Mouse (Mus musculus) right cerebral cortex, postnatal 4 days (tissue): ENCODE measurements around the gene Rgma.
A peak's percentile ranks its signal among the peaks of the same experiment; 100 is the strongest.

Experiments
- DNase-seq: peaks from one replicate; pipeline ENCODE4 v3.0.0-alpha.2; 2022

Rgma gene

DNA sequence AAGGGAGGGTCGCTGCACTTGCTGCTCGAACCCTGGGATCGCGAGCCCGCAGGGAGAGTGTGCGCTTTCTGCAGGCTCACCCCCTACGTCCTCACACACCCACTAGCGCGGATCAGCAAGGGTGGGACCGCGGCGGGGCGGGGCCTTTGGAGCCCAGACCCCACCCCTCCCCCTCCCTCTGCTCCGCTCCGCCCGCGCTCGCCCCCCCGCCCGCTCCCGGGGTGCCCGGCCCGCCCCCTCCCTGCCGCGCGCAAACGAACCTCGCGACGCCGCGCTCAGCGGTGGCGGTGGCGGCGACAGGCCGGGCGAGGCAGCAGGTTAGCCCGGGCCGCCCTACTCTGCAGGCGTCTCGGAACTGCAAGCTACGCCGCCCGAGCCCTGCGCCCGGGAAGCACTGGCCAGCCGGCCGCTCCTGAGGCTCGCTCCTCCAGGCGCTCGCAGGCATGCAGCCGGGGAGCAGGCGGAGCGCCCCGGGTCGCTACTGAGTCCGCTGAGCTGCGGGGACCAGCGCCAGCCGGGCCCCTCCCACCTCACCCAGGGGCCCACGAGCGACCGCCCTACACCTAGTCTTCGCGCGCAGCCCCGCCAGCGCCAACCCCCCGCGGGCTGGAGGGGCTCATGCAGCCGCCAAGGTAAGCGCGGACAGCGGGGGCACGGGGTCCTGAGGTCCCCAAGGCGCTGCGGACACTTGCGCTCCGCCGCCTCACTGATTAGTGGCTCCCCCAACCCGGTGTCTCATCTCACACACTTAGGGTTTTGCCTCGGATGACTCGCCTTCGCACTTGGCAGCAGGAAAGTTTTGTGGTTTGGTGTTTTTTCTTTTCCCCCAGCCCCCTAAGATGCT is at the start of gene Rgma:
Rgma (plus strand) TSS at position 253 of the 844 bp plus-strand sequence.
- DNase-seq: peak; percentile 76

DNA sequence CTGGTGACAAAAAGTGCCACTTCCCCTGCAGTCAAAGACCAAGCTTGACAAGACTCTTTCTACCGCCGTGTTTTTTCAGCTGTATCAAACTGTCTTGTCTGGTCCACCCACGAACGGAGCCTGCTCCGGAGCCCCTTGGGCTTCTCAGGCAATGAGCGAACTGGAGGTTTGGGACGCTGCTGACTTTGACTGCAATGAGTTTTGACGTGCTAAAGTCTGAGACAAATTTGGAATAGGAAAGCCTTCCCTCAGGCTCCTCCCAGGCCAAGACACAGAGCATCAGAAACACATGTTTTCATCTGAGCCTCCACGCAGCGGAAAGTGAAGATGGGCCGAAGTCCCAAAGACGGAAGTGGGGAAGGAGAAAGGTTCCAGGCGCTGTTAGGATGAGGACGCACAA is 49.1 kb upstream of the Rgma start:
- no peak for DNase-seq

DNA sequence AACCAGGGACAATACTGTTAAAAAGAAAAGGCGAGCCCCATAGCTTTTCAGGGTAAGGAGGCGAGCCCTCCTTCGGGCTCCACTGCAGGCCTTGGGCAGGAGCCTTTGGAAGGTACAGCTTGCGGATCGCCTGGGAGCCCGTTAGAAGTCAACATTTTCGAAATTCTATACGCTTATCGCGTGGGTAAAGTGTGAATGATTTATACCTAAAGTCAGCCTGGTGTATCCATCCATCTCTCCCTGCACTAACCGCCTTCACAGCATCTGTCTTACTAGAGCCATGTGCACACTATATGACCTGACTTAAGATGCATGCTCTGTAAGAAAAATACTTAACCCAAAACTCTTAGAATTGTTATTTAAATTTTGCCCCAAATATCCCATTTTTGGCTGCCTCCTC is 48.6 kb upstream of the Rgma start:
- DNase-seq: no peak

DNA sequence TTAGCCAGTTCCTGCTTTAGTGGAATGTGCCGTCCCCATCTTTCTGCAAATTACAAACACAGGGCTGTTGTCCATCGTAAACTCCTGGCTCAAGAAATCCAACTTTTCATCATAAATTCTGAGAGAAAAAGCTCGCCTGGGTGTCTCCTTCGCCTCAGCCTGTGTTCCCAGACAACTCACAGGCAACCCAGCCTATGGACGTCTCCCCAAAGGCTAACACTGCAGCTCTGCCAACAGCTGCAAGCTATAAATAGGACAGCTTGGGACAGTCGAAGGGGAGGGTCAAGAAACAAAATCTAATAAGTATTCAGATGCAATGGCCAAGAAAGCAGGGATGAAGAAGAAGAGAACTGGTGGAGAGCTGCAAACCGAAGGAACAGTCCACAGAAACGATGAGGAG is 48.1 kb upstream of the Rgma start:
- DNase-seq: no peak

DNA sequence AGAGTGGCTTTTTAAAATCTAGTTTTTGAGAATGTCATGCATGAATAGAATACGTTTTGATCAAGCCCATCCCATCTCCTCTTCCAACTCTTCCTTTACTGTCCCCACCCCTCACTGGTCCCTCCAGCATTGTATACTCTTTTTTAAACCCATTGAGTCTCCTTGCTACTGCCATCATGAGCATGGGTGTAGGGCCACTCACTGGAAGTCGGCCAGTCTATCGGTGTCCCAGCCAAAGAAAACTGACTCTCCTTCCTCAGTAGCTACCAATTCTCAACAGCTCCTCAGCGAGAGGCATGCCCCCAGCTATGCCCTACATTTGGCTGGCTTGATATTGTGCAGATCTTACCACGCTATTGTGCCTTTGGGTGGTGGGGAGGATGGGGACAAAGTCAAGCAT is 47.7 kb upstream of the Rgma start:
- DNase-seq: no peak

DNA sequence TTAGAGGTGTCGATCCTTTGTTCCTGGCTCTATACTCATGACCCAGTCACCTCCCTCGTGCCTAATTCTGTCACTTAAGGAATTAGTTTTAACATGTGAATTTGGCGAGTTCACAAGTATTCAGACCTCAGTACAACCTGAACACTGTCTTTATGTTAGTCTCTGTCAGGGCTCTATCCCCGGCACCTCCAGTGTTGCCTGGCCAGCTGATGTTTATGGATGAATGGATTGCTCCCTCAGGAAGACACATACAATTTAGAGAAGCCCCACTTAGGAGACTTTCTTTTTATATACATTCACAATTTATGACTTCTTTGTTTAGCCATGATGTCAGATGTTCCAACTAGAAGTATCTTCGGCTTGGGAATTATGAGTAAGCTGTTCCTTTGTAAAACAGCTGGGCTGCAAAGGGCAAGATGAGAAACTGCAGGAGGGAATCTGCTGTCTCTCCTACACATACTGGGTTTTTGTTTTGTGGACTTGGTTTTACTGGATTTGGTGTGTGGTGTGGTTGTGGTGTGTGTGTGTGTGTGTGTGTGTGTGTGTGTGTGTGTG is 46.6 kb upstream of the Rgma start:
- DNase-seq: no peak

DNA sequence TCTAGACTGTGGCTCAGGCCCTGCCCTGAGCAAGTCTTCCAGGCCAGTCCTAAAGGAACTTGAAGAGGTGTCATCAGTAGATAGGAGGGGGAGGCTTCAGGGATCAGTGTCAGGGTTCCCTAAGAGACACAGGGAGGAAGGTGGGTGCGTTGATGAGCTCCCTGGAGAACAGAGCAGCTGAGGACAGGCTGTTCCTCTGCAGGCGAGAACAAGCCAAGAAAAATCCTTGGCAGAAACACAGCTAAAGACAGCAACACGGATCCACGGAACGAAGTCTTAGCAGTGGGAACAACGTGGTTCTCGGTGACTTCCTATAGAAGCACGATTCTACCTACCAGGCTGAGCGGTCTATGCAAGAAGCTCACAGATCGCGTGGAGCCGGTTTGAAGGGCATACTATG is 44.6 kb upstream of the Rgma start:
- DNase-seq: no peak

DNA sequence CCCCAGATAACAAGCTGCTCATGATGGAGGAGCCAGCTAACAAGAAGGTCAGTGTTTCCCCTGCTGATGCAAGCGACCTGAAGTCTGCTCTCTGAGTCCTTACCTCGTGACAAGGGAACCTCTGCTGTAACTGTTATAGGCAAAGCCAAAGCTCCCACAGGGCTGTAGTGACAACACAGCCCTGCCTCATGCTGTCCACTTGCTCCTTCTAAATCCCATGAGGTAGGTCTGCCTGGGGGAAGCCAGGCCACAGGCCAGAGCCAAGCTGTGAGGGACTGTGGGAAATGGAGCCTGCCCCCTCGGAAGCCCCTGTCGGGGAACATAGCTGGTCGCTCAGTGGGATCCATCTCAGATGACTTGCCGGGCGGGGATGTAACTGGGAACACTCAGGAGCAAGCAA is 43.7 kb upstream of the Rgma start:
- DNase-seq: no peak

DNA sequence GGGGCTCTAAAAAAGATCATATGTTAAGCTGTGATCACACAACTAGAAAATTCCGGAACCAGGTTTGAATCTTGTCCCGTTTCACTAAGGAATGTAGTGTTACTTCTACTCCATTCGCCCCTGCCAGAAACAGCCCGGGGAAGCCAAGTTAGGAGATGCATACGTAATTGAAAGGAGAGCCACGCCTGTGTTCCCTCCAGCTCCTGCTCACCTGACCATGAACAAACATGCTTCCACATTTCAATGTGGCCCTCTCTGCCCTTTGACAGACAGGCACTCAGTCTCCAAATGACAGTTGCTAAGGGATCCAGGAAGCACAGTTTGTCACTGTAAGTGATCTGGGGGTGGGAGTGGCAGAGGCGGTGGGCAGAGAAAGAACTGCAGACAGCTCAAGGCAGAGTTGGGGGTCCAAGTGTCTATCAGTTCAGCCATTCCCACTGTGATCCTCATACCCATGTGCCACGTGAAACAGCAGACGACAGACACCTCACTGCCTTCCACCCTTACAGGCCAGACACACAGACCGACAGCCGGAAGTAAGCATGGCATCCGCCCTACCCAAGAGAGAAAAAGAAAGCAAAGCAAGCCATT is 41.8 kb upstream of the Rgma start:
- DNase-seq: no peak

DNA sequence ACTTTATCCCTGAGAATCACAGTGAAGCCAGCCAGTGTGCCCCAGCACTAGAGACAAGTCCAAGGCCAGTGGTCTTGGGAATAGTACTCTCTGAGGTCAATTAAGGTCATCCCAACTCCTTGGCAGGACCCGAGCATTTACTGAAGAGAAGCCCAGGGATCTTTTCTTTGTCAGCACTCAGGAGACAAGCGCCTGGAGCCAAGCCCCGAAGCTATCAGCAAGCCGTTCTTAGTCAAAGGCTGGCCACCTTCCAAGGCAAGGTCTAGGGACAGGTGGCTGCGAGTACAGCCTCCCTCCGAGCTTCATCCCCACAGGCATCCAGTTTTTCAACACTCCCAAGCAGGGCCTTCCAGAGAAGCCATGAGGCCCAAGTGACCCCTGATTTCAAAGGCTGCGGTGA is 40.4 kb upstream of the Rgma start:
- DNase-seq: no peak

DNA sequence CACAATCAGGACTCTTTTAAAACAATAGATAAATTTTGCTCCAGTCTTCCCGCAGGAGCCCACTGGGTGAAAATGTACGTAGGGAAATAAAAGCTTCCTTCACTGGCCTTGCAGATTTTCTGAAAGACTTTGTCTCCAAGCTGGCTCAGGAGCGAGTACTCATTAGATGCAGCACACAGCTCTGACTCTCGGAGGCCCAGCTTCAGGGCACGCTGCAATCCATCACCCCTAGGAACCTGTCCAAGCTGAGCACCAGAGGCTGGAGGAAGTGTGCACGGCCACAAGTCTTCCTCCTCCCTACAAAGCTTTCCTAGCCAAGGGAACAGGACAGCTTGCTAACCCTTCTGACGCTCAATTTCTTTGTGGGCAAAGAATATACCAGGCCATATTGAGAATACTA is 38.9 kb upstream of the Rgma start:
- no peak for DNase-seq

DNA sequence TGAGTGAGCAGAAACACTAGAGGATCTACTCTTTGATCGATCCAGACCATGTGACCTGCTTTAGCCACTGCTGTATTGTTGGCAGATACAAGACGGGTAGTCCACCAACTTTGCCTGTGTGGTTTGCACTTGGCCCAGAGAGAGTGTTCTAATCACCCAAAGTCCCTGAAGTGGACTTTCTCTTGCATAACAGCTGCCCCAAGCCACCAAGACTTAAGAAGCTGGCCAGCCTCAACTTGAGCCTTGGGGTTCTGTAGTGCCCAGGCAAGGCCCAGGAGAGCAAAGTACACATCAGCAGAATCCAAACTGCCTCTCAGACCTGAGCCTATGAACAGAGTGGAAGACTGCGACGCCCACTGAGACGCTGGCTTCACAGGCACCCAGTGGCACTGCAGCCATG is 37.0 kb upstream of the Rgma start:
- no peak for DNase-seq

DNA sequence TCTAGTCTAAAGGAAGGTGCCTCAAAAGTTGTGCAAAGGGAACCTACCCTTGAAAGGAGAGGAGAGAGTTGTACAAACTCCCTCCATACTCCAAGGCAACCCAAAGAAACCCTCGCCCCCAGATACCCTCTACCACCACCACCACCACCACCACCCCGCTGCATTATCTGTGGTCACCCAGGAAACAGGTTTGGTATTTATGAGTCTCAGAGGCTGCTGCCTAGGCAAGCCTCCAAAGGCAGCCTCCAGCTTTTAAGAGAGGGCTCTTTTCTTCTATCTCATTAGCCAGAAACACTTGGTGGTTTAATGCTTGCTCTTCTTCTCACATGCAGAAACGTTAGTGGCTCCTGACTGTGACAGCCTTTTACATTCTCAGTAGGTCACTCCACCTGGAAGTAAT is 31.5 kb upstream of the Rgma start:
- DNase-seq: no peak

DNA sequence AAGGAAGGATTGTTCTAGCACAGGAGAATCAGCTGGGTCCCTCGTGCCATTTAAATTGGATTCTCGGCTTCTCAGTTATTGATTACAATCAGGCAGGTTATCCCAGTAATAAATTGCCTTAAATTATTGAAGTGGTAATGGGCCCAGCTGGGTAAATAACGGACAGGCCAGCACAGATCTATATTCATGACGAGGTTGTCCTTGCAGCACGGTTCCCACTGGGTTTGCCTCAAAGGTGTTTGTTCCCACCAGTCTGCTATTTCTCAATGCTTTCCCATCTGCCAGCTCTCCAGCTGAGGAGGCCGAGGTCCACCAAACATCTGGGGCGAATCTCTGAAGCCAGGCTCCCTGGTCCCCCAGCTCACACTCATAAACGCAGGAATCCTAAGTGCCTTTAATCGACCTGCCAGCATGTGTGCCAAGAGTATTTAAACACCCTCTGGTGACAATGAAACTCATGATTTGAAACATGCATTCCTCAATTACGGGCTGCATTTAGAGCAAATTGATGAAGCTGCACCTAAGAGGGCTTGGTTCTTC is 26.7 kb upstream of the Rgma start:
- no peak for DNase-seq

DNA sequence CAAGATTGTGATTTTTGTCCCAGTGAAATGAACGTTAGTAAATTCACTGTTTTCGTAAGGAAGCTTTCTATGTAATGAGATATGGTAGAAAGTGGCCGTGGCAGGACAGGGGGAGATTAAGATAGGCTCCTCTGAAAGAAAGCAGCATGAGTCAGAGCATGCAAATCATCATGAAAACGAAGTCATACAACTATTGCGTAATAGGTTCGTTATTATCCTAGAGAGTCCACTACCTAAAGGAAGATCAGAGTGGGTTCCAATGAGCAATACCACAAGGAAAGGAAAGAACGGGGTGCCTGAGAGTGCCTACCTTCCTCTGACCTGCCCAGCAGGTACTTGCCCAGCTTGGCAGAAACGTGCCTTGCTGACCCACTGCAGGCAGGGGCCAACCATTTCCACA is 26.2 kb upstream of the Rgma start:
- DNase-seq: no peak

DNA sequence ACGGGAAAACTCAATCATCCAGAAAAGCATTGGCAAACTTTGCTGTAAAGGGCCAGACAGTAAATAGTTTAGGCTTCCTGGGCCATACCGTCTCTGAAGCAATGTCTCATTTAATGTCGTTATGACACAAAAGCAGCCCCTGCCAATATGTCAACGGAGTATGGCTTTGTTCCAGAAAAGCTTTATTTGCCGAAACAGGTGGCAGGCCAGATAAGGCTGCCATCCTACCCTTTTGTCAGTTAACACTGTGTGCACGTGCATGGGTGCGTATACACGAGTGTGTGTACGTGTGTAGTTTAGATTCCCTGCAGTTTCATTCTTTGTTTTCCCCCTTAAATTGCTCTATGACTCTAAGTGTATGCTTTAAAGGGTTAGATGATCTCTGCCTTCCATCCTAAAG is 20.1 kb upstream of the Rgma start:
- DNase-seq: no peak

DNA sequence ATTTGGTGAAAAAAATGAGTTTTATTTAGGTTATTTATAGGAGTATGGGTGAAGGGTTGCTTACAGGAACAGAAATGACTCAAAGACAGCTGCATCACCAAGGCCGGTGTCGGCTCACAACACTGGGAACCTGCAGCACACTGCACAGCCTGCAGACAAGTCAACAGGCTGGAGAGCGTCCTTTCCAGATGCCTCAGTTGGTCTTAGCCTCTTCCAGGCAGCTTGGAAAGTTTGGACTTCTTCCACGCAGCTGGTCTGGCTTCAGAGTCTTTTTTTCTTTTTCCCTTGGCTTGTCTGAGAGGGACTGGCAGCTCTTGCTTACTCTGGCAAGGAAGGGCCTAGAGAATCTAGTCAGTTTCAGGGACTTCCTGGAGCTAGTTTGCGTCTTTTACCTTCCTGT is 18.4 kb upstream of the Rgma start:
- DNase-seq: no peak

DNA sequence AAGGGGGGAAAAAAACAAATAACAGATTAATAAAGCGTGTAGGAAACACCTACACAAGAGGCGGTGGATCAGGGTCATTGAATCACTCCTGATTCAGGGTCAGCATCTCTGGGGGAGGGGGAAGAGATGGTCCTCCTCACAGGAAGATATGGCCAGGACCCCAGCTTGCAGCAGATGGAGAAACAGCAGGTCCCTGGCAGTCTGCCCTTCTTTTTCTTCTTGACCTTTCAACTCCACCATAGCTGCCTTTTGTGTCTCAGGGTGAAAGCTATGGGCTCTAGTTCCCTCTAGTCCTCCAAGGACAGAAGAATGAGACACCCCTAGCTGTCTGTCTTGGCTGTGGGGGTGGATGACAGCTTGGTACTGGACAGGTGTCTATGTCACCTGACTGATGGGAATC is 17.7 kb upstream of the Rgma start:
- no peak for DNase-seq

DNA sequence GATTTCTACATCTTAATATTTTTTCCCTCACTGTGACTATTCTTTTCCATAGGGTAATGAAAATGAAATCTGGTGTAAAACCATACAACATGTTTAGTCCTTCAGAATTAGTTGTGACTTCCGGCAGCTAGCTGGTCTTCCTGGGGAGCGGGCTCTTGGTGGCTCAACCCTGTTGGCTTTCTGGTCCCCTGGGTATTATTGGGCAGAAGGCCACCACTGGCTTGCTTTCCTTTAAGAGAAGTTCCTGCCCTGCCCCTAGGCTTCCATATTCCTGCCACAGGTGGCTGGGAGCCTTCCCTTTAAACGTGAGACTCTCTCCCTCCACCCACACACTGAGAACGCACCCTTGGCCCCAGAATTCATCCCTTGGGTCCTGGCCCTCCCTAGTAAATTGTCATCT is 9.8 kb upstream of the Rgma start:
- no peak for DNase-seq

DNA sequence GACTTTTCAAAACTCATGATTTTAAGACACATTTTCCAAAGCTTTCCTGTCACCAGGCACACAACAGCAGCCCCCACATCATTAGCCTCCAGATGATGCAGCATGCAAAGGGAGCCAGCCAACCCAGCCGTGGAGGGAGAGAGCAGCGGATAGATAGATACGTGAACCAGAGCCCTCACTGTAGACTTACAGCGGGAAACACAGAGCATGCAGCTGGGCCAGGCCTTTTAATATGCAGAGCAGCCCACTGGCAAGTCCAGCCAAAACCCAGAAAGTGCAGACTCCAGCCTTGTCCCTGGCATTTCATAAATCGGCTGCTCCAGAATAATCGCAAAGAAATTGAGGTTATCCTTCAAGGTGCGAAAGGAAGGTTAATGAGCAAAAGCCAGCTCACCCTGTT is 9.3 kb upstream of the Rgma start:
- DNase-seq: peak; percentile 25

DNA sequence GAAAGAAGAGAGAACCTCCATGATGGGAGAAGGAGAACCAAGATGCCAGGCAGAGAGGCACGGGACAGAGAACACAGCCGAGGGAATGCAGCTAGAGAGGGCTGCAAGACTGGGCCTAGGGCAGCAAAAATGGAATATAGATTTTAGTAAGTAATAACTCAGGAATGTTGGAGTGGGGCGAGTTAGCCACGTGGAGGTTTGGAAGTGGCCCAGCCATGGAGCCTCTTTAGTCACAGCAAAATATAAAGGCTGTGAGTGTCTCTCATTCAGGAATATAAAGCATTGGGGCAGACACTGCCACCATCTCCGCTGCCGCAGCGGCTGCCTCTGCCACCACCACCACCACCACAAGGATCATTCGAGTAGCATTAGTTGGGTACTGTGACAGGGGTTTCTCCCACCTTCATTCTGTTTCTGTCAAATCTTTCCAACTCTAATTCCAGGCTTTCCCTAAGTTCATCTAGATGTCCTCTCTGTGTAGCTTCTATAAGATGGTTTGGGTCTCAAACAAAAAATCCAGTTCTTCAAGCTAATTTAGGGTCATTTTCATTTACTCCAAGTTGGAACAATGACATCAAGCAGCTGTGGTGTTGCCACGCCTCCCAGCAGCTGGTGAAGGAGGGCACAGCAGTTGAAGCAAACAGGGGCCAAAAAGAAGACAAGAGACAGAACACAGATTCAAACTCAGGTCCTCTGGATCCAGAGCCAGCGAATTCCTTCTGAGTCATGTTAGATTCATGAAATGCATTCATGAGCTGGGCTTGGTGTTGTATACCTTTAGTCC is 7.4 kb upstream of the Rgma start:
- no peak for DNase-seq

DNA sequence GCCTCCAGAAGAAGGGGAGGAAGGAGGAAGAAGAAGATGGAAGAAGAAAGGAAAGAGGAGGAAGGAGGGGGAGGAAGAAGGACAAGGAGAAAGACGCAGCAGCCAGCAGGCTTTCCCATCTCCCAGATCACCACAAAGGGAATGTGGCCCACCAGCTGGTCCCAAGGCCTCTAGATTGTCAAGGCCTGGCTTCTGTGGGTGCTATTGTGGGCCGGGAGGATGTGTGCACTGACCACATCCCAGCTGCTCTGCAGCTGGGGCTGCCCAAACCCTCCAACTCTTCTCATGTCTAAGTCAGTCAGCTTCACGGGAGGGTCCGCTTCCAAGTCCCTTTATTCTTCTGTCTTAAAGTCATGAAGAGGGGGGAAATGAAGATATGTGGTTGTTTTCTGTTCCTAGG is 5.3 kb upstream of the Rgma start:
- DNase-seq: no peak

DNA sequence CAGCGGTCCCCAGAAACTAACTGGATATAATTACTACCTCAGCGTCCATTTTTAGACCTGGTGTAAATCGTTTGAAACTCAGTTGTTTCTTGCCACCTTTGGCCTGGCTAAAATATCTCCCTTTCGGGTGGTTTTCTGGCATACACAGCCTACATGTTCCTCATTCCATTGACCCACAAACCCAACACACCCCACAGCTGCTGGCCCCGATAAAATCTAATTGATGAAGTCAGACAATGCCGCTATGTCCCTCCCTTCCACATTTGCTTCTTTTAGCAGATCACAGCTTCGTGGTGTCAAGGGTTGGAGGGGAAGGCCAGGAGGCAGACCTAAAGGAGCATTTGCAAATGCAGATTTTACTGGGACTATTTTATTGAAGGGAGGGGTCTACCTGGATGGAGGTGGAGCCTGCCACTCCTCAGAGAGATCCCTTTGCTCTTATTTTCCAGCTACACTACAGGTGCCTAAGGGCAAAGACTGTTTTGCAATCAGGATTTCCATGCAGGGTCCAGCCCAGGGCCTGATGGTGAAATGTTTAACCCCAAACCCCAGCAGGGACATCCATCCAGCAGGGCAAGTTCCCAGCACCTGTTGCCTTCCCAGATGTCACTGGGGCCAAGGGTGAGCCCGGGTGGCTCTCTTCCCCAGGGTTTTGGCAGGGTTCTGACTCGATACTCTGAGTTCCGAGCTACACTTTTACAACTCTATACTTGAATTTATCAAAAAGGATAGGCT is 3.6 kb upstream of the Rgma start:
- DNase-seq: no peak
